Mouse (Mus musculus) midbrain, embryonic 16.5 days (tissue): ENCODE measurements around the gene Enpp1. TPM values are rescaled to one million over a fixed set of nuclear protein-coding genes. Genes with fewer than 3 reads are reported as not detected.
A peak's percentile ranks its signal among the peaks of the same experiment; 100 is the strongest.

Experiments
- ATAC-seq: fragments of 200-750 bp; cut with Nextera tagmentation; 2 replicates; pipeline ENCODE4 v1.8.0; 2017; ENCODE audit warnings: moderate TSS enrichment
- H3K27ac ChIP-seq: fragments of 300-500 bp; sonication (generic); 2 replicates; pipeline ENCODE4 v1.5.1; 2014; ENCODE audit warnings: mild to moderate bottlenecking, low read length, mixed read lengths
- H3K27me3 ChIP-seq: fragments of 300-500 bp; sonication (generic); 2 replicates; pipeline ENCODE4 v1.6.1; 2014; ENCODE audit warnings: low read depth, low read length, mixed read lengths; ENCODE audit not compliant: control insufficient read depth, insufficient read depth
- H3K36me3 ChIP-seq: fragments of 300-500 bp; sonication (generic); 2 replicates; pipeline ENCODE4 v1.6.1; 2014; ENCODE audit warnings: mild to moderate bottlenecking, low read length, moderate library complexity, mixed read lengths; ENCODE audit not compliant: control insufficient read depth, insufficient read depth
- H3K4me1 ChIP-seq: fragments of 300-500 bp; sonication (generic); 2 replicates; pipeline ENCODE4 v1.6.1; 2014; ENCODE audit warnings: mild to moderate bottlenecking, low read length, mixed read lengths; ENCODE audit not compliant: control insufficient read depth, insufficient read depth
- H3K4me2 ChIP-seq: fragments of 300-500 bp; sonication (generic); 2 replicates; pipeline ENCODE4 v1.6.1; 2014; ENCODE audit warnings: mild to moderate bottlenecking, low read length, mixed read lengths
- H3K4me3 ChIP-seq: fragments of 300-500 bp; sonication (generic); 2 replicates; pipeline ENCODE4 v1.5.1; 2014; ENCODE audit warnings: low read depth, mild to moderate bottlenecking, low read length, moderate library complexity, mixed read lengths
- H3K9ac ChIP-seq: fragments of 300-500 bp; sonication (generic); 2 replicates; pipeline ENCODE4 v1.6.1; 2014; ENCODE audit warnings: low read depth, low read length, mixed read lengths
- H3K9me3 ChIP-seq: fragments of 300-500 bp; sonication (generic); replicated peaks from 2 replicates; pipeline ENCODE4 v1.6.1; 2014; ENCODE audit warnings: mild to moderate bottlenecking, low read length, mixed read lengths; ENCODE audit not compliant: control insufficient read depth, poor library complexity, severe bottlenecking
- WGBS: fragments of 180-500 bp; shearing (Covaris S2); extraction: QIAGEN DNeasy Blood & Tissue Kit; methylation state at CpG from one replicate; pipeline ENCODE4 v1.1.7; 2014; 5-methylcytosine and 5-hydroxymethylcytosine counted together
- polyA plus RNA-seq: library from polyadenylated mRNA; unstranded; fragments of >200 nt; fragmentation: Nextera tagmentation; extraction: Ambion mirVana; gene quantifications from 2 replicates; pipeline ENCODE4 v1.2.1, GENCODE M21; 2015

Enpp1 gene
- polyA plus RNA-seq, 1 experiment from 2014 or later: 3.3 TPM

GRCm38 (mm10) chr10:24591136-24591535 is 120.8 kb downstream of the Enpp1 start:
- no peak overlapping the region for H3K4me2 ChIP-seq
- 0 out of 2 replicates have a peak, but pooled peaks cover 7% of the 10 kb centered on the region for H3K4me1 ChIP-seq
- H3K27ac ChIP-seq: no peak overlapping the region
- no peaks in the 10 kb centered on the region for H3K9me3 ChIP-seq
- WGBS: 13% methylated on average over 4 of the region's 4 CpGs
- no peak overlapping the region for H3K9ac ChIP-seq
- ATAC-seq: 0 out of 2 replicates have a peak, but pooled peaks have one; percentile 47
- H3K36me3 ChIP-seq: no peaks in the 10 kb centered on the region
- no peak overlapping the region for H3K4me3 ChIP-seq
- no peaks in the 10 kb centered on the region; the same call in 1 of the 2 replicates for H3K27me3 ChIP-seq

- no peak for ATAC-seq
- H3K27ac ChIP-seq: no peak overlapping the region
- no peak overlapping the region for H3K4me3 ChIP-seq
- WGBS: 33% methylated on average over 4 of the region's 4 CpGs
- no peaks in the 10 kb centered on the region; the same call in 1 of the 2 replicates for H3K27me3 ChIP-seq
- H3K4me1 ChIP-seq: 0 out of 2 replicates have a peak, but pooled peaks cover 5% of the 10 kb centered on the region
- H3K36me3 ChIP-seq: no peaks in the 10 kb centered on the region
- H3K9me3 ChIP-seq: no peaks in the 10 kb centered on the region
- H3K9ac ChIP-seq: no peak overlapping the region
- H3K4me2 ChIP-seq: no peak overlapping the region
Measured at GRCm38 (mm10) chr10:24590546-24590945, 121.4 kb downstream of the Enpp1 start.

GRCm38 (mm10) chr10:24589238-24589637 is 122.7 kb downstream of the Enpp1 start:
- H3K4me1 ChIP-seq: no peaks in the 10 kb centered on the region
- H3K9ac ChIP-seq: no peak overlapping the region
- no peaks in the 10 kb centered on the region for H3K9me3 ChIP-seq
- no peak overlapping the region for H3K27ac ChIP-seq
- ATAC-seq: no peak
- 93% methylated on average over 9 of the region's 9 CpGs for WGBS
- no peaks in the 10 kb centered on the region; the same call in 1 of the 2 replicates for H3K27me3 ChIP-seq
- no peaks in the 10 kb centered on the region for H3K36me3 ChIP-seq
- H3K4me2 ChIP-seq: no peak overlapping the region
- H3K4me3 ChIP-seq: no peak overlapping the region

GRCm38 (mm10) chr10:24588824-24589223 is 123.1 kb downstream of the Enpp1 start:
- Histone ChIP-seq H3K27me3 (no peaks in the 10 kb centered on the region; the same call in 1 of the 2 replicates), H3K9ac (no peak overlapping the region), H3K36me3 (no peaks in the 10 kb centered on the region), H3K9me3 (no peaks in the 10 kb centered on the region), H3K4me1 (no peaks in the 10 kb centered on the region), H3K4me2 (no peak overlapping the region), H3K27ac (no peak overlapping the region), H3K4me3 (no peak overlapping the region)
- 84% methylated on average over 4 of the region's 4 CpGs for WGBS
- no peak for ATAC-seq

Other genes starting within 250 kb of the Enpp1 start
- 2.0 and 3.6 TPM in 2 replicates for gene Ccn2, start 116.7 kb downstream of the Enpp1 start, polyA plus RNA-seq
- gene Enpp3, start 130.7 kb upstream of the Enpp1 start, polyA plus RNA-seq: 2.6 and 3.4 TPM in 2 replicates
- 28.7 and 30.0 TPM in 2 replicates for gene Med23, start 157.8 kb upstream of the Enpp1 start, polyA plus RNA-seq
- 1.4 and 1.8 TPM in 2 replicates for gene Arg1, start 215.3 kb upstream of the Enpp1 start, polyA plus RNA-seq